8 mouse cellular contexts compared by ENCODE assay signal in the genomic region with DNA sequence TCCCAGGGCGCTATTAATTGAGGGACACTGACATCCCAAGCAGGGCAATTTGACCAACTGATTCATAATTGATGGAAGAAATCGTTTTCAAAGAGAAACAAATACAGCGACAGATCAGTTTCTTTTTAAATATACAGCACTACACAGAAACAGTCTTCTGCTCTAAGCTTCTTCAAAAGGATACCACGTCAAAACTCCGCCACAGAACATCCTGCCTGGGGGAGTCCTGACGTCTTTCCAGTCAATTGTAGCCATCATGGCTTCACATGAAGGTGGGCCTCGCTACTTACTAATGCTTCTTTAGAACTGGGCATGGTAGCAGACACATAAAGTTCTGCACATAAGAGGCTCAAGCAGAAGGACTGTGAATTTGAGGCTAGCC. TPM values are rescaled to one million over a fixed set of nuclear protein-coding genes. Genes with fewer than 3 reads are reported as not detected.
DNase-seq lines count a peak whose midpoint lies in the region; ATAC-seq lines count a peak whose summit lies in the region.
"Had no signal": no experiment of that assay in that cellular context is flagged by ENCODE, and none has a peak within 500 bp of the region (broad histone marks: within the 10 kb centered on the region; RNA-seq: fewer than 3 reads in every experiment).

No protein-coding gene starts in this region.

- H3K36me3 ChIP-seq in lung, embryonic 16.5 days (ENCODE audit: control insufficient read depth, insufficient read depth, low read length), result peaks cover 11% of the 10 kb centered on the region
- H3K36me3 ChIP-seq in forebrain, embryonic 14.5 days (ENCODE audit: control insufficient read depth, insufficient read depth, low read length), result peaks cover 37% of the 10 kb centered on the region
- peaks cover 7% of the 10 kb centered on the region; the same call in 1 of the 2 replicates for H3K36me3 ChIP-seq in liver, embryonic 11.5 days (ENCODE audit: control insufficient read depth, insufficient read depth, low read length)

- DNase-seq in lung, adult 18-20 months, result no peak
- no peak for DNase-seq in forebrain, embryonic 14.5 days (ENCODE audit: low spot score)
- DNase-seq in liver, embryonic 11.5 days (ENCODE audit: low spot score), result no peak
- DNase-seq in thymus, postnatal 0 days (ENCODE audit: low spot score), result peak; percentile 80
- DNase-seq in cerebellum, adult 18-20 months, result no peak
- DNase-seq: adrenal gland, adult 8-10 months had no signal

- ATAC-seq in lung, embryonic 16.5 days (ENCODE audit: low read depth), result no peak
- ATAC-seq in forebrain, embryonic 14.5 days, result no peak
- ATAC-seq in liver, embryonic 11.5 days (replicated peaks; ENCODE audit: low FRiP score), result no peak
- ATAC-seq in cerebellum, adult (ENCODE audit: insufficient number of reproducible peaks, low FRiP score, low TSS enrichment), result no peak

- no peak overlapping the region for H3K9ac ChIP-seq in lung, embryonic 16.5 days (ENCODE audit: low read length)
- H3K9ac ChIP-seq in forebrain, embryonic 14.5 days (ENCODE audit: low read length), result peak overlapping the region; percentile 32; the same call in 1 of the 2 replicates
- H3K9ac ChIP-seq in liver, embryonic 11.5 days (ENCODE audit: low read depth, low read length), result peak overlapping the region; percentile 58; the same call in 1 of the 2 replicates

- 0 out of 2 replicates have a peak overlapping the region, but pooled peaks have one; percentile 15 for H3K4me2 ChIP-seq in lung, embryonic 16.5 days (ENCODE audit: low read depth, low read length)
- H3K4me2 ChIP-seq in forebrain, embryonic 14.5 days (ENCODE audit: low read length), result no peak overlapping the region
- peak overlapping the region; percentile 66 for H3K4me2 ChIP-seq in liver, embryonic 11.5 days

- WGBS in lung, embryonic 16.5 days, result 64% methylated on average over 7 of the region's 7 CpGs
- WGBS in forebrain, embryonic 14.5 days, result 72% methylated on average over 7 of the region's 7 CpGs
- 60% methylated on average over 7 of the region's 7 CpGs for WGBS in liver, embryonic 11.5 days

- no peak overlapping the region for H3K4me3 ChIP-seq in lung, embryonic 16.5 days (ENCODE audit: low read length)
- H3K4me3 ChIP-seq in forebrain, embryonic 14.5 days (ENCODE audit: low read depth, low read length), result no peak overlapping the region
- H3K4me3 ChIP-seq in liver, embryonic 11.5 days (ENCODE audit: low read depth, low read length), result no peak overlapping the region

- peaks cover 40% of the 10 kb centered on the region for H3K4me1 ChIP-seq in lung, embryonic 16.5 days (replicated peaks; ENCODE audit: control insufficient read depth, insufficient read depth, low read length)
- H3K4me1 ChIP-seq in forebrain, embryonic 14.5 days (ENCODE audit: control insufficient read depth, insufficient read depth, low read length), result peaks cover 3% of the 10 kb centered on the region; the same call in 1 of the 2 replicates
- peaks cover 53% of the 10 kb centered on the region for H3K4me1 ChIP-seq in liver, embryonic 11.5 days (replicated peaks; ENCODE audit: control insufficient read depth, insufficient read depth, low read length)

- peak overlapping the region; percentile 87 for H3K27ac ChIP-seq in lung, embryonic 16.5 days (ENCODE audit: low read length)
- peak overlapping the region; percentile 48; the same call in 1 of the 2 replicates for H3K27ac ChIP-seq in forebrain, embryonic 14.5 days (ENCODE audit: low read depth, low read length)
- H3K27ac ChIP-seq in liver, embryonic 11.5 days (ENCODE audit: low read depth, low read length), result peak overlapping the region; percentile 79

- H3K9me3 ChIP-seq in lung, embryonic 16.5 days (ENCODE audit: control insufficient read depth, low read length), result no peaks in the 10 kb centered on the region
- no peaks in the 10 kb centered on the region for H3K9me3 ChIP-seq in forebrain, embryonic 14.5 days (replicated peaks; ENCODE audit: control insufficient read depth, low read length)
- H3K9me3 ChIP-seq in liver, embryonic 11.5 days (ENCODE audit: control insufficient read depth, low read length), result no peaks in the 10 kb centered on the region

- H3K27me3 ChIP-seq in lung, embryonic 16.5 days (ENCODE audit: control insufficient read depth, insufficient read depth, low read depth, low read length), result no peaks in the 10 kb centered on the region
- H3K27me3 ChIP-seq in forebrain, embryonic 14.5 days (replicated peaks; ENCODE audit: control insufficient read depth, insufficient read depth, low read length), result no peaks in the 10 kb centered on the region
- no peaks in the 10 kb centered on the region for H3K27me3 ChIP-seq in liver, embryonic 11.5 days (replicated peaks; ENCODE audit: control insufficient read depth, insufficient read depth, low read length)

RNA-seq across cellular contexts. Expression of a gene that starts 26.0 kb away (rescaled TPM):
- polyA plus RNA-seq in lung, embryonic 16.5 days (2015; fragmentation: Nextera tagmentation; extraction: Ambion mirVana), result 55.5 and 59.7 TPM in 2 replicates
- polyA plus RNA-seq in forebrain, embryonic 14.5 days (2014; fragmentation: Nextera tagmentation; extraction: Ambion mirVana), result 39.0 and 41.6 TPM in 2 replicates
- 26.1 and 30.8 TPM in 2 replicates for polyA plus RNA-seq in liver, embryonic 11.5 days (2014; fragmentation: Nextera tagmentation; extraction: Ambion mirVana)
- 36.0 and 36.9 TPM in 2 replicates for polyA plus RNA-seq in thymus, postnatal 0 days (2015; fragmentation: Nextera tagmentation; extraction: Ambion mirVana)

RNA-seq across cellular contexts. Expression of a gene that starts 47.1 kb away (rescaled TPM):
- polyA plus RNA-seq in lung, embryonic 16.5 days (2015; fragmentation: Nextera tagmentation; extraction: Ambion mirVana), result 6.1 and 6.6 TPM in 2 replicates
- polyA plus RNA-seq in forebrain, embryonic 14.5 days (2014; fragmentation: Nextera tagmentation; extraction: Ambion mirVana), result 3.0 and 3.4 TPM in 2 replicates
- 2.9 and 3.6 TPM in 2 replicates for polyA plus RNA-seq in liver, embryonic 11.5 days (2014; fragmentation: Nextera tagmentation; extraction: Ambion mirVana)
- polyA plus RNA-seq in thymus, postnatal 0 days (2015; fragmentation: Nextera tagmentation; extraction: Ambion mirVana), result 2.0 and 2.6 TPM in 2 replicates
